Mouse (Mus musculus) lung, adult 2 months (tissue): ENCODE results near the gene Pxmp2.

Source experiments
- CTCF ChIP-seq: fragments of 200-500 bp; IDR thresholded peaks from 2 replicates; pipeline ENCODE4 v1.5.1; 2011; ENCODE audit warnings: mild to moderate bottlenecking, low read length, control low read depth; ENCODE audit not compliant: insufficient read depth
- POLR2A ChIP-seq: fragments of 200-500 bp; IDR thresholded peaks from 2 replicates; pipeline ENCODE4 v1.6.1; 2011; ENCODE audit warnings: low read depth, mild to moderate bottlenecking, control low read depth, low read length, borderline replicate concordance; ENCODE audit errors: extremely low read depth

DNA sequence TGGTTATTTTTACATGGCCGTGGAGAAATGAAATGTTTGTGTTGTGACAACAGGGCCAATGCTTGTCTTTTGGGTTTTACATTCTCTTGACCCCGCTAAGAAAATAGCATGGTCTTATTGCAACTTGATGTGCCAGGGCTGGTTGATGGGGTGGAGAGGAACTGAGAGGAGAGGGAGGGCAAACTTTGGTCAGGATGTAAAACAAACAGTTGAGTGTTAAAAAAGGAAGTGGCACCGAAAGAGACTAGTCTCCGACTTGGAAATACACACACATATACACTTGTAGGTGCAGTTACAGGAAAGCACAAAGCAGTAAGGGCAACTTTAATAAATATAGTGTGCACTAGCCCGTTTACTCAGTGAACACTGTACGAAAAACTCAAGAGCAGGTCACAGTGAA, 53.6 kb downstream of the Pxmp2 start:
- TF ChIP-seq CTCF (no peak), POLR2A (no peak)
